Mouse (Mus musculus) kidney, postnatal 0 days (tissue): Measurements from ENCODE around the gene Ceacam16. TPM values are rescaled to one million over a fixed set of nuclear protein-coding genes. Genes with fewer than 3 reads are reported as not detected.

Experiments used
- ATAC-seq: fragments of 200-750 bp; cut with Nextera tagmentation; replicated peaks from 2 replicates; pipeline ENCODE4 v1.8.0; 2017; ENCODE audit warnings: low read depth, moderate number of reproducible peaks, moderate TSS enrichment, moderate library complexity; ENCODE audit not compliant: low FRiP score
- DNase-seq: peaks from one replicate; pipeline ENCODE4 v3.0.0-alpha.2; 2016; ENCODE audit warnings: low spot score
- H3K27ac ChIP-seq: fragments of 300-500 bp; sonication (generic); 2 replicates; pipeline ENCODE4 v1.5.1; 2014; ENCODE audit warnings: mild to moderate bottlenecking
- H3K27me3 ChIP-seq: fragments of 300-500 bp; sonication (generic); 2 replicates; pipeline ENCODE4 v1.6.1; 2014; ENCODE audit warnings: low read length, mixed read lengths; ENCODE audit not compliant: insufficient read depth
- H3K36me3 ChIP-seq: fragments of 300-500 bp; sonication (generic); 2 replicates; pipeline ENCODE4 v1.6.1; 2014; ENCODE audit warnings: low read length, mixed read lengths; ENCODE audit not compliant: insufficient read depth
- H3K4me1 ChIP-seq: fragments of 300-500 bp; sonication (generic); replicated peaks from 2 replicates; pipeline ENCODE4 v1.6.1; 2014; ENCODE audit warnings: antibody characterized with exemption, low read length, mixed read lengths; ENCODE audit not compliant: insufficient read depth
- H3K4me2 ChIP-seq: fragments of 300-500 bp; sonication (generic); 2 replicates; pipeline ENCODE4 v1.6.1; 2014; ENCODE audit warnings: mild to moderate bottlenecking, low read length, moderate library complexity, mixed read lengths
- H3K4me3 ChIP-seq: fragments of 300-500 bp; sonication (generic); replicated peaks from 2 replicates; pipeline ENCODE4 v1.5.1; 2014; ENCODE audit warnings: low read depth, low read length
- H3K9ac ChIP-seq: fragments of 300-500 bp; sonication (generic); 2 replicates; pipeline ENCODE4 v1.6.1; 2014; ENCODE audit warnings: low read depth, low read length
- H3K9me3 ChIP-seq: fragments of 300-500 bp; sonication (generic); replicated peaks from 2 replicates; pipeline ENCODE4 v1.6.1; 2016; ENCODE audit warnings: low read length, inconsistent platforms, mixed read lengths
- CTCF ChIP-seq: IDR thresholded peaks from 2 replicates; pipeline ENCODE4 v1.5.1; 2016; ENCODE audit warnings: antibody characterized with exemption, low read depth, mild to moderate bottlenecking, moderate library complexity
- WGBS: fragments of 180-500 bp; shearing (Covaris S2); extraction: QIAGEN DNeasy Blood & Tissue Kit; methylation state at CpG from one replicate; pipeline ENCODE4 v1.1.7; 2014; 5-methylcytosine and 5-hydroxymethylcytosine counted together
- polyA plus RNA-seq: library from polyadenylated mRNA; unstranded; fragments of >200 nt; fragmentation: Nextera tagmentation; extraction: Ambion mirVana; gene quantifications from 2 replicates; pipeline ENCODE4 v1.2.1, GENCODE M21; 2015

Gene Ceacam16
- polyA plus RNA-seq, 1 experiment from 2014 or later, result not detected

GRCm38 (mm10) chr7:19844521-19845171, 16.5 kb downstream of the Ceacam16 start:
- H3K9me3 ChIP-seq, result no peaks in the 10 kb centered on the region
- no peak overlapping the region for H3K27ac ChIP-seq
- DNase-seq, result no peak
- no peaks in the 10 kb centered on the region for H3K36me3 ChIP-seq
- no peak for TF ChIP-seq CTCF
- H3K9ac ChIP-seq, result no peak overlapping the region
- H3K4me2 ChIP-seq, result no peak overlapping the region
- WGBS, result 69% methylated on average over 15 of the region's 15 CpGs
- no peak overlapping the region for H3K4me3 ChIP-seq
- H3K4me1 ChIP-seq, result no peaks in the 10 kb centered on the region
- no peaks in the 10 kb centered on the region for H3K27me3 ChIP-seq
- ATAC-seq, result no peak

GRCm38 (mm10) chr7:19843561-19843960, 17.5 kb downstream of the Ceacam16 start:
- DNase-seq (peak; percentile 79), ATAC-seq (peak; percentile 80)
- Histone ChIP-seq H3K4me2 (no peak overlapping the region), H3K4me3 (no peak overlapping the region), H3K9me3 (no peaks in the 10 kb centered on the region), H3K27me3 (no peaks in the 10 kb centered on the region), H3K27ac (no peak overlapping the region), H3K36me3 (no peaks in the 10 kb centered on the region), H3K9ac (no peak overlapping the region), H3K4me1 (no peaks in the 10 kb centered on the region)
- TF ChIP-seq CTCF, result peak; percentile 90
- 3% methylated on average over 11 of the region's 11 CpGs for WGBS

- no peaks in the 10 kb centered on the region for H3K36me3 ChIP-seq
- WGBS, result 35% methylated on average over 19 of the region's 19 CpGs
- no peak for TF ChIP-seq CTCF
- H3K4me2 ChIP-seq, result no peak overlapping the region
- H3K9me3 ChIP-seq, result no peaks in the 10 kb centered on the region
- ATAC-seq (peak; percentile 55; the same call in 1 of the 2 replicates), DNase-seq (no peak)
- H3K4me3 ChIP-seq, result no peak overlapping the region
- H3K27ac ChIP-seq, result no peak overlapping the region
- H3K4me1 ChIP-seq, result no peaks in the 10 kb centered on the region
- H3K9ac ChIP-seq, result no peak overlapping the region
- no peaks in the 10 kb centered on the region for H3K27me3 ChIP-seq
Observed at GRCm38 (mm10) chr7:19842885-19843504, 18.1 kb downstream of the Ceacam16 start.

- Histone ChIP-seq H3K4me2 (no peak overlapping the region), H3K27ac (no peak overlapping the region), H3K9me3 (no peaks in the 10 kb centered on the region), H3K27me3 (no peaks in the 10 kb centered on the region), H3K36me3 (no peaks in the 10 kb centered on the region), H3K4me3 (no peak overlapping the region), H3K4me1 (no peaks in the 10 kb centered on the region), H3K9ac (no peak overlapping the region)
- 73% methylated on average over 21 of the region's 21 CpGs for WGBS
- DNase-seq (no peak), ATAC-seq (no peak)
- no peak for TF ChIP-seq CTCF
Observed at GRCm38 (mm10) chr7:19841686-19842413, 19.2 kb downstream of the Ceacam16 start.

GRCm38 (mm10) chr7:19840936-19841335, 20.2 kb downstream of the Ceacam16 start:
- Histone ChIP-seq H3K27ac (no peak overlapping the region), H3K9me3 (no peaks in the 10 kb centered on the region), H3K9ac (no peak overlapping the region), H3K4me1 (no peaks in the 10 kb centered on the region), H3K27me3 (no peaks in the 10 kb centered on the region), H3K4me2 (no peak overlapping the region), H3K36me3 (no peaks in the 10 kb centered on the region), H3K4me3 (no peak overlapping the region)
- no peak for DNase-seq
- 87% methylated on average over 3 of the region's 3 CpGs for WGBS
- ATAC-seq, result no peak
- no peak for TF ChIP-seq CTCF

- H3K27ac ChIP-seq, result no peak overlapping the region
- DNase-seq (no peak), ATAC-seq (no peak)
- H3K9me3 ChIP-seq, result no peaks in the 10 kb centered on the region
- WGBS, result 79% methylated on average over 4 of the region's 4 CpGs
- no peak overlapping the region for H3K4me2 ChIP-seq
- no peaks in the 10 kb centered on the region for H3K4me1 ChIP-seq
- no peak overlapping the region for H3K4me3 ChIP-seq
- H3K36me3 ChIP-seq, result no peaks in the 10 kb centered on the region
- H3K27me3 ChIP-seq, result no peaks in the 10 kb centered on the region
- no peak overlapping the region for H3K9ac ChIP-seq
- no peak for TF ChIP-seq CTCF
Observed at GRCm38 (mm10) chr7:19840371-19840770, 20.7 kb downstream of the Ceacam16 start.
